Mouse (Mus musculus): ENCODE data around the gene Rfc1.

DNA sequence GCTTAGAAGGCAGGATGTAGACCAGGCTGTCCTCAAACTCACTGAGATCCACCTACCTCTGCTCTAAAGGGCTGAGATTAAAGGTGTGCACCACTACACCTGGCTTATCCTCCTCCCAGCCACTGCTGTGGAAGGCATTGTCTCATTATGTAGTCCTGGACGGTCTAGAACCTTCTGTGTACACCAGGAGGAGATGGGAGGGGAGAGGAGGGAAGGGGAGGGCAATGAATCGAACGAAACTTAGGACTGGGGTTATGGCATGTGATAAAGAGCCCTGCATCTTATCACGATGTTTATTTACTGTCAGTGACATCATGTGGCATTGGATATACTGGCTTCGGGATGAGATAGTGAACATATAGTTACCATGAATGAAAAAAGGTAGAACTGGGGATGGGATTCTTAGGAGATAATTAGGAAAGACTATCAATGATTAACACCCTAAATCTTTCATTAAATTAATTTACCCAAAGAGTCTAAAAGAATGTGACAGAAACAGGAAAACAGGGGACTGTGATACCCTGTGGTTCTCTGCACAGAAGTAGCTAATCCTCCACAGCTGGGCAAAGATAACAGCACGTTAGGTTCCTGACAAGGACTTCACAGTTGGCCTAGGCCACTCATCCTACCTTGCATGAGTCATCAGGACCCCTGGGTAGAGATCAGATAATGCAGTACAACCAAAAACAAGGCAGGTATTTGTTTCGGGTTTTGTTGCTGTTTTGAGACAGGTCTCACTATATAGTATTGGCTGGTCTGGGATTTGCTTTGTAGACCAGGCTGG is 37.1 kb downstream of the Rfc1 start:
- TF ChIP-seq POLR2A (IDR thresholded peaks at IDR 0.05; ENCODE audit: low read depth, low read length) (no peak), CTCF (IDR thresholded peaks at IDR 0.05; ENCODE audit: extremely low read depth, insufficient read depth, insufficient read length, insufficient replicate concordance) (no peak)
